Mouse (Mus musculus) left cerebral cortex, adult 2 months (tissue): Measurements from ENCODE around the gene Fbrs. TPM values are rescaled to one million over a fixed set of nuclear protein-coding genes. Genes with fewer than 3 reads are reported as not detected.

Source experiments
- DNase-seq, 2 experiments: peaks; one replicate each; pipeline ENCODE4 v3.0.0; 2021 to 2022; ENCODE audit warnings: low spot score in 2 of 2, mixed read lengths in 1 of 2; ENCODE audit errors: extremely low spot score in 1 of 2
- H3K27ac ChIP-seq: fragments of 200-600 bp; 2 replicates; pipeline ENCODE4 v1.8.1; 2022
- H3K4me3 ChIP-seq: fragments of 200-600 bp; 2 replicates; pipeline ENCODE4 v1.8.1; 2022
- CTCF ChIP-seq: fragments of 200-600 bp; IDR thresholded peaks from 2 replicates; pipeline ENCODE4 v1.8.1; 2022; ENCODE audit warnings: antibody characterized with exemption, mild to moderate bottlenecking, moderate library complexity
- intact Hi-C: fragments of 180-260 bp; cut with DNase I; formaldehyde crosslinking; loops from one replicate; pipeline ENCODE4 v1.15.1; 2025
- total RNA-seq, 2 experiments: library from RNA; stranded (reverse); gene quantifications; 2 replicates each; pipeline ENCODE4 v1.2.3; 2021

Fbrs gene
- total RNA-seq, 2 experiments from 2014 or later: 62.3 to 63.9 TPM

DNA sequence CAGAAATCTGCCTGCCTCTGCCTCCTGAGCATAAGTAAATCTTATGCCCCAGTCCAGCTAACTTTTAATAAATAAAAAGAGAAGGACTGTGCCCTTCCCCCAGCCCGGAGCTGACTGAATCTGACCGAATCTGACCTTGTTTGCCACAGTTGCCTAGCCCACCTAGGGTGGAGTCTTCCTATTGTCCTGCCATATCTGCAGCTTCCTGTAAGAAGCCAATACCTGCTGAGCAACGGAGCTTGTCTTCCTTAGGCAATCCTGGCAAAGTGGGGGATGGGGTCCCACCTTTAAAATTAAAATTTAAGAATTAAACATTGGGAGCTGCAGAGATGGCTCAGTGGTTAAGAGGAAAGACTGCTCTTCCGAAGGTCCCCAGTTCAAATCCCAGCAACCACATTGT lies 12.4 kb upstream of the Fbrs start:
- DNase-seq: no peak
- H3K27ac ChIP-seq: no peak overlapping the region
- no peak for TF ChIP-seq CTCF
- intact Hi-C loops: no loop called here
- H3K4me3 ChIP-seq: no peak overlapping the region

DNA sequence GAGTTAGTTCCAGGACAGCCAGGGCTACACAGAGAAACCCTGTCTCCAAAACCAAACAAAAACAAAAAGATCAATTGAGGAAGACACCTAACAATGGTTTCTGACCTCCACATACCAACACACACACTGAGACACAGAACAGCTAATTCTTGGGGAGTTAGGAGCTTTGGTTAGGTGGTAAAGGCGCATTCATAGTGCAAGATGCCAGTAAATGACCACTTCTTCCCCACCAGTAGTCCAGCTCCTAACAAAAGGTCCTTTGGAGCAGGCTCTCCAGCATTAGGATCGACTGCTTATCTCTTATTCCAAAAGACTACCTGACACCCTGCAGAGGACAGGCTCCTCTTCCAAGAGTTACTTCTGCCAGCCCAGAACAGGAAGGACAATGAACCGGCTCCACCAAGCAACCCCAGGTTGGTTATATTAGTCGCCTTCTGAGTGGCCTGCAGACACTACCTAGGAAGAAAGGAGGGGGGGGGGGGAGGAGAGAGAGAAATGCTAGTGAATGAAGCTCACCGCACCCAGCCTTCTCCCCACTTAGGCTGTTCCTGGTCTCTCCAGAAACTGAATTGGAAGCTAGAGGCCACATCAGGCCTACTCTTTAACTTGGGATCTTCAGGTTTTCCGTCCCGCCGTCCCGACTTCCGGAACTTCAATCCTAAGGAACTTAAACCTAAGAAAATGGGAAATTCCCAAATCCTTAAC lies 8.8 kb upstream of the Fbrs start:
- intact Hi-C loops: loop anchor here (1.0 to 5.0 kb wide), 3 partner anchors 21 to 123 kb away; partner anchors contain the start of genes E430018J23Rik, Zfp689 and Zfp768
- no peak for TF ChIP-seq CTCF
- peak overlapping the region; percentile 81 for H3K4me3 ChIP-seq
- no peak for DNase-seq
- H3K27ac ChIP-seq: peak overlapping the region; percentile 97

DNA sequence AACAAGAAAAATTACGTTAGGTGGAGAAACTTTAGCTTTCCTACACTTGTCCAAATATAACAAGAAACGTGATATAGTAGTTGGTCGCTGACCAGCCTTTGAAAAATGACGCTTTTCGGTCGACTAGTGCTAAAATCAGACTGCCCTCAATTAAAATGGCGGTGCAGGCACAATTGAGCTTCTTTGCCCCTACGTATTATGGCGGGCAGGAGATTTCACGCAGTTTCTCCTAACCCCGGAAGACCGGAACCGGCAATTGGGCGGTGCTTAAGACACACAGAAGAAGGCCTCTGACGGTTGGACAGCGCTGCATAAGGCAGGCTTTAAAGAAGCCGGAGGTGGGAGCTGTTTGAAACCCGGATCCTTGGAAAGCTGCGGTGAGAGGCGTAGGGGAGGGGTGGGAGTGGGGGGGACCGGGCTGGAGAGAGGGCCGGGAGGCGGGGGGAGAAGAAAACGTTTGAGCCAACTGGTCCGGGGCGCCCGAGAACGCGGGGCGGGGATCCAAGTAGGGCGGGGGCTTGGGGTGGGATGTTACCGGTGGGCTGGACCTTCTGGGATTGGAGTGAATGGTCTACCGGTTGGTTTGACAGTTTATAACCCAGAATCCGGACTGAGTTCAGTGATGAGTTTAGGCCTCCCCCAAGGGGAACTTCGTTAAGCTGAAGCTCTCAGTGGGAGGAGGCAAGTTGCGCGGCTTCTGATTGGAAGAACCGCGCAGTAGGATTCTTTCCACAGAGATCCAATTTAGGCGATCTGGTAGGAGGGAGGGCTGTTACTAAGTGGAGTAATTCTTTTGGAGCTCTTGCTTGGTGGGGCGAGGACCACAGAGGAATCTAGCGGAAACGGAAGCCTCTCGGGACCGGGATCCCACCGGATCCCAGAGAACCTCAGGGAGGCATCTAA lies 8.0 kb upstream of the Fbrs start:
- peak overlapping the region; percentile 81 for H3K4me3 ChIP-seq
- H3K27ac ChIP-seq: peak overlapping the region; percentile 97
- intact Hi-C loops: loop anchor here (1.0 to 5.0 kb wide), 4 partner anchors 22 to 124 kb away; partner anchors contain the start of genes E430018J23Rik, Zfp689 and Zfp768
- no peak for TF ChIP-seq CTCF
- DNase-seq: peak; percentile 86 to 93

DNA sequence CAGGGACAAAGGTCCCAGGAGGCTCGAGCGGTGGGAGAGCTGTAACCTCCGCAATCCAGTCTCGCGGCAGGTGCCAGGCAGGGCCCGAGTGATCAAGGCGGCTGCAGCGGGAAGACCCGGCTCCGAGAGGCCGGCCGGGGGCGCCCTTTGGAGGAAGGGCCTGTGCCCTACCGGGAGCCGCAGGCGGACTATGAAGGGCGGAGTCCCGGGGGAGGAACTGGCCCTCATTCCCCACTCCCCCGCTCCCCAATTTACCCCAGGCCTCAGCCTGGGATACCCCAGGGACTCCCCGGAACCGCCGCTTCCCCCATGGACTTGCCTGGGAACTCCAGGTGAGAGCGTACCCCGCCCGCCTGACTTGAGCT lies 7.4 kb upstream of the Fbrs start:
- TF ChIP-seq CTCF: no peak; the same call in none of the 2 replicates
- no peak for DNase-seq
- Histone ChIP-seq H3K27ac (peak overlapping the region; percentile 97), H3K4me3 (peak overlapping the region; percentile 81)
- intact Hi-C loops: loop anchor here (1.0 to 5.0 kb wide), 4 partner anchors 41 to 124 kb away; partner anchors contain the start of genes E430018J23Rik and Zfp768

DNA sequence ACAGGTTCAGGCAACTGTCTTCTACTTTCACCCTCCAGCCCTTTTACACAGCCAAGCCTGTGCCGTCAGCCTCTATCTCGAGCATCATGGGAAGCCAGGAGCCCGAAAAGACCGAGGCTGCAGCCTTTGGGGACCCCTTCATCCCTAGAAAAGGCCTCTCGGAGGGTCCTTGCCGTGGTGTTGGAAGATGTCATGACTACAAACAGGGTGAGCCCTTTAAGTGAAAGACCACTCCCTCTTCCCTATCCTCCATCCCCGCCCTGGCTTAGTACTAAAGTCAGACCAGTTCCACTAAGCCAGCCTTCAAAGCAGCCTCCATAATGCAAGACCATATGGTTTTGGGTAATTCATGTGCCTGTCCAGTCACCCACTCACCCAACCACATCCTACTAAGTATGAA lies 6.9 kb upstream of the Fbrs start:
- TF ChIP-seq CTCF: no peak
- intact Hi-C loops: loop anchor here (1.0 to 5.0 kb wide), 2 partner anchors 110 to 125 kb away; partner anchors contain the start of gene Zfp768
- no peak for DNase-seq
- peak overlapping the region; percentile 97 for H3K27ac ChIP-seq
- peak overlapping the region; percentile 81 for H3K4me3 ChIP-seq

DNA sequence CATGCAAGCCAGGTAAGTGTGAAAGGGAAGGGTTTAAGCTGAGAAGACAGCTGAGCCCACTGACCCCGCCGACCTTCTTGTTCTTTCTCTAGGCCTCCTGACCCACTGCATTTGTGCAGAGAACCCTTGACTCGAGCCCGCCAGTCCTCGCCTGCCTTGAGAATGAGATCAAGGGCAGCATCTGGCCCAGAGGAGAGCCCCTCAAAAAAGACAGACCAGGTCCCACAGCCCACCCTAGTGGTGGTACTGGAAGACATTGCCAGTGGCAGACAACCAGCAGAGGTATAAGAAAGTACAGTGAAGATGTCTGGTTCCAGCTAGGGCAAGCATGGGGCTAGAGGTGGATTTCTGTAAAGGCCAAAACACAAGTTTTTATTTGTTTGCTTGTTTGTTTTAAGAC lies 5.3 kb upstream of the Fbrs start:
- intact Hi-C loops: loop anchor here (5.0 kb wide), 1 partner anchor 126 kb away; the partner anchor contains the start of gene Zfp768
- DNase-seq: no peak
- H3K4me3 ChIP-seq: no peak overlapping the region
- TF ChIP-seq CTCF: peak; percentile 10; the same call in 1 of the 2 replicates
- H3K27ac ChIP-seq: no peak overlapping the region

DNA sequence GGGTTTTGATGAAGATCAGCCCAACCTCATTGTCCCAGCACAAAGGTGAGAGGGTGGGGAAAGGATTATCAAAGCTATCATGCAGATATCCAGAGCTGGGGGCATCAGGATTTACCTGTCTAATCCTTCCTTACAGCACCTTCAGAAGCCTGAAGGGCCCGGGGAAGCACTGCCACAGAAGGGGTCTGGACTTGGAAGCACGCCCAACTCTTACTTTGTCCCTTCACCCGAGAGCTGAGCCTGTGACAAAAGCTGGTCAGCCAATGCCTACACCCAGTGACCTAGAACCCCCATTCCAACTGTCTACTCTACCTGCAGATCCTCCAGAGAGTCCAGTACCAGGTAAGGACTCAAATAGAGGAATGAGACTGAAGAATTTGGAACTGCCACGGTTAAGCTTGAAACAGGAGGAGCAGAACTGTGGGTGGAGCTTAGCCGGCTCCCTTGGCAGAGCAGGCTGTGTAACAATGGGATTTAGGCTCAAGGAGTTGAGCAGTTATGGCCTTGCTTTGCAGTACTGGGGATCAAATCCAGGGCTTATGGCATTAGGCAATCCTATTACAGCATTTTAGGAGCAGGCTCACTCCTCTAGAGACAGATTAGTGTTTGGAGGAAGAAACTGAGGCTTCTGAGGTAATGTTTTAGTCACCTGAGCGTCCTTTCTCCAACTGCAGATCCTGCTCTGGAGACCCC lies 4.5 kb upstream of the Fbrs start:
- TF ChIP-seq CTCF: no peak
- intact Hi-C loops: loop anchor here (5.0 kb wide), 2 partner anchors 127 to 212 kb away; partner anchors contain the start of genes Dctpp1 and Zfp768
- Histone ChIP-seq H3K27ac (no peak overlapping the region), H3K4me3 (no peak overlapping the region)
- no peak for DNase-seq

DNA sequence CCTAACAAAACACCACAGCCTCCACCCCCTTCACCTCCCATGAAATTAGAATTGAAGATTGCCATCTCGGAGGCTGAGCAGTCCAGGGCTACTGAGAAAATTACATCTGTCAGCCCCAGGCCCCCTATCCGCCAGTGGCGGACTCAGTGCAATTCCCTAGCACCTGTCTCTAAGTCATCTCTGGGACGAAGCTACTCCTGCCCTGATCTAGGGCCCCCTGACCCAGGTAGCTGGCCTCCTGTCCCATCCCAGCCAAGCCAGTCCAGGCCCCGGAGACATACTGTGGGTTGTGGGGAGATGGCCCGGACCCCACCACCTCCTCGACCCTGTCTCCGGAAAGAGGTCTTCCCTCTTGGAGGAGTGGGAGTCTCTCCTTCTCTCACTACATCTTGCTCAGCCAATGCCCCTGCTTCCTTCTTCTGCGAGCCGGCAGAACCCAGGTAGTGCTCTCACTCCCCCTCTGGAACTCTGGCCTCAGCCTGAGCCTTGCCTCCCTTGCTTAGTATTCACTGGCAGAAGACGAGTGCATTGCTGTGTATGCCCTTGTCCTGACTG lies 3.7 kb upstream of the Fbrs start:
- H3K4me3 ChIP-seq: no peak overlapping the region

DNA sequence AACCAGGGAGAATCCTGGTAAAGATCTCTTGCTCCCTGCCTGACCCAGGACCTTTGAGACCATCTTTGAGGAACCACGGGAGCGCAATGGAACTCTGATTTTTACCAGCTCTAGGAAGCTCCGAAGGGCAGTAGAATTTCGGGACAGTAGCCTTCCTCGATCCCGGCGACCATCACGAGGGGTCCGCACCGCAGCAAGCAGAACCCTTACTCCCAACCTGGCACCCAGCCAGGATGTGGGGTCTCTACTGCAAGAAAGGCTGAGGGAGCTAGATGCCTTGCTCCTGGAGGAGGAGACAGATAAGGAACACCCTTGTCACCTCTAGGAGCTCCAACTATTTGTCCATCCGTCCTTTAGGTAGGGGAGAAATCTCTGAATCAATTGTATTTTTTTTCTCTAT lies 2.7 kb upstream of the Fbrs start:
- TF ChIP-seq CTCF: no peak

More for the DNA sequence above, 3.7 kb upstream of the Fbrs start:
- H3K27ac ChIP-seq: no peak overlapping the region
- TF ChIP-seq CTCF: no peak
- intact Hi-C loops: loop anchor here (5.0 kb wide), 1 partner anchor 213 kb away; the partner anchor contains the start of gene Dctpp1
- no peak for DNase-seq

DNA sequence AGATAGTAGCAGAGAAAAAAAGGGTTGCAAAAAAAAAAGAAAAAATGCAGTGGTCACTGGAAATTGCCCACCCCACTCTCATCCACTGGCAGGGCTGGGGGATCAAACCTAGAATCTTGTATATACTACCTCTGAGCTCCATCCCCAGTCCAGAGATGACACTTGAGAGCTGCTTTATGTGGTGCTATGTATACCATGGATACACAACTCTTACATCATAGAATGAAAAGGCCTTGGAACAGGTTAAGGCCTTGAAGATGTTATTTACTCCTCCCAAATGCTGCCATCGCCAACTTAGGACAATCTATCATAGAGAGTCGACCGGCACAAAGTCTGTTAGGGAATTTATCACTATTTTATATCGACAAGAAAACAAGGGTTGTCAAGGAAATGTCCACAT lies 2.1 kb upstream of the Fbrs start:
- peak overlapping the region; percentile 86 for H3K4me3 ChIP-seq
- intact Hi-C loops: loop anchor here (5.0 kb wide), 1 partner anchor 215 kb away; the partner anchor contains the start of gene Dctpp1
- no peak for TF ChIP-seq CTCF
- peak overlapping the region; percentile 100 for H3K27ac ChIP-seq
- no peak for DNase-seq

More for the DNA sequence above, 2.7 kb upstream of the Fbrs start:
- no peak overlapping the region for H3K27ac ChIP-seq
- intact Hi-C loops: loop anchor here (5.0 kb wide), 1 partner anchor 214 kb away; the partner anchor contains the start of gene Dctpp1
- DNase-seq: no peak
- no peak overlapping the region for H3K4me3 ChIP-seq
